Mouse (Mus musculus): Measurements from ENCODE around the gene Tmem39b. TPM values are rescaled to one million over a fixed set of nuclear protein-coding genes. Genes with fewer than 3 reads are reported as not detected.

Gene Tmem39b
- polyA plus RNA-seq, 1 experiment from 2014 or later: 14.7 TPM

GRCm38 (mm10) chr4:129633852-129634251 is 62.8 kb downstream of the Tmem39b start:
- no peaks in the 10 kb centered on the region for H3K27me3 ChIP-seq (replicated peaks; ENCODE audit: low read depth, poor library complexity, severe bottlenecking)
- 94% methylated on average over 6 of the region's 6 CpGs for WGBS
- peaks cover 99% of the 10 kb centered on the region for H3K36me3 ChIP-seq (replicated peaks)
- no peaks in the 10 kb centered on the region for H3K9me3 ChIP-seq
- DNase-seq (ENCODE audit: low spot score): no peak
- H3K27ac ChIP-seq (replicated peaks): no peak overlapping the region
- no peak overlapping the region for H3K4me3 ChIP-seq
- H3K4me1 ChIP-seq: peaks cover 7% of the 10 kb centered on the region

GRCm38 (mm10) chr4:129631867-129632266 is 64.8 kb downstream of the Tmem39b start:
- Histone ChIP-seq H3K27ac (replicated peaks) (no peak overlapping the region), H3K27me3 (replicated peaks; ENCODE audit: low read depth, poor library complexity, severe bottlenecking) (no peaks in the 10 kb centered on the region), H3K4me3 (no peak overlapping the region), H3K9me3 (no peaks in the 10 kb centered on the region), H3K36me3 (replicated peaks) (peaks cover 100% of the 10 kb centered on the region), H3K4me1 (no peaks in the 10 kb centered on the region)
- DNase-seq (ENCODE audit: low spot score): no peak
- WGBS: 94% methylated on average over 12 of the region's 12 CpGs

- Histone ChIP-seq H3K9me3 (no peaks in the 10 kb centered on the region), H3K4me1 (no peaks in the 10 kb centered on the region; the same call in 1 of the 2 replicates), H3K27ac (replicated peaks) (no peak overlapping the region), H3K27me3 (replicated peaks; ENCODE audit: low read depth, poor library complexity, severe bottlenecking) (no peaks in the 10 kb centered on the region), H3K36me3 (replicated peaks) (peaks cover 100% of the 10 kb centered on the region), H3K4me3 (no peak overlapping the region)
- no peak for DNase-seq (ENCODE audit: low spot score)
- 91% methylated on average over 4 of the region's 4 CpGs for WGBS
Measured at GRCm38 (mm10) chr4:129630944-129631343, 65.7 kb downstream of the Tmem39b start.

Small RNA genes lying within 50 kb of the gene (microRNA-seq; reads per million reads assigned to microRNA genes)
- not detected for gene Mir7016

Other genes starting within 250 kb of the Tmem39b start
- 19.7 and 21.5 TPM in 2 replicates for gene Bsdc1, start 235.3 kb downstream of the Tmem39b start, polyA plus RNA-seq (2016; fragmentation: Nextera tagmentation; extraction: Ambion mirVana)
- not detected in 2 replicates for gene Tssk3, start 205.8 kb downstream of the Tmem39b start, polyA plus RNA-seq (2016; fragmentation: Nextera tagmentation; extraction: Ambion mirVana)
- not detected in 2 replicates for gene Fam229a, start 205.6 kb downstream of the Tmem39b start, polyA plus RNA-seq (2016; fragmentation: Nextera tagmentation; extraction: Ambion mirVana)
- gene Marcksl1, start 183.3 kb downstream of the Tmem39b start, polyA plus RNA-seq (2016; fragmentation: Nextera tagmentation; extraction: Ambion mirVana): 1,428 and 1,442 TPM in 2 replicates
- gene Hdac1, start 154.1 kb downstream of the Tmem39b start, polyA plus RNA-seq (2016; fragmentation: Nextera tagmentation; extraction: Ambion mirVana): 302 and 304 TPM in 2 replicates
- 9.3 and 12.6 TPM in 2 replicates for gene Lck, start 123.2 kb downstream of the Tmem39b start, polyA plus RNA-seq (2016; fragmentation: Nextera tagmentation; extraction: Ambion mirVana)
- gene Fam167b, start 118.3 kb downstream of the Tmem39b start, polyA plus RNA-seq (2016; fragmentation: Nextera tagmentation; extraction: Ambion mirVana): 1.9 and 2.0 TPM in 2 replicates
- gene Eif3i, start 96.2 kb downstream of the Tmem39b start, polyA plus RNA-seq (2016; fragmentation: Nextera tagmentation; extraction: Ambion mirVana): 290 and 302 TPM in 2 replicates
- gene Tmem234, start 96.2 kb downstream of the Tmem39b start, polyA plus RNA-seq (2016; fragmentation: Nextera tagmentation; extraction: Ambion mirVana): 222 and 226 TPM in 2 replicates
- 1.0 and 1.4 TPM in 2 replicates for gene Dcdc2b, start 82.6 kb downstream of the Tmem39b start, polyA plus RNA-seq (2016; fragmentation: Nextera tagmentation; extraction: Ambion mirVana)
- gene Iqcc, start 77.7 kb downstream of the Tmem39b start, polyA plus RNA-seq (2016; fragmentation: Nextera tagmentation; extraction: Ambion mirVana): 27.7 and 28.5 TPM in 2 replicates
- 38.6 and 44.1 TPM in 2 replicates for gene Ccdc28b, start 72.9 kb downstream of the Tmem39b start, polyA plus RNA-seq (2016; fragmentation: Nextera tagmentation; extraction: Ambion mirVana)
- 115 and 117 TPM in 2 replicates for gene Txlna, start 55.8 kb downstream of the Tmem39b start, polyA plus RNA-seq (2016; fragmentation: Nextera tagmentation; extraction: Ambion mirVana)
- 14.0 and 15.1 TPM in 2 replicates for gene Kpna6, start 24.1 kb downstream of the Tmem39b start, polyA plus RNA-seq (2016; fragmentation: Nextera tagmentation; extraction: Ambion mirVana)
- gene Khdrbs1, start 45.5 kb upstream of the Tmem39b start, polyA plus RNA-seq (2016; fragmentation: Nextera tagmentation; extraction: Ambion mirVana): 156 and 166 TPM in 2 replicates
- 284 and 296 TPM in 2 replicates for gene Ptp4a2, start 114.4 kb upstream of the Tmem39b start, polyA plus RNA-seq (2016; fragmentation: Nextera tagmentation; extraction: Ambion mirVana)
- not detected in 2 replicates for gene Spocd1, start 232.4 kb upstream of the Tmem39b start, polyA plus RNA-seq (2016; fragmentation: Nextera tagmentation; extraction: Ambion mirVana)

Measured in embryonic facial prominence, embryonic 10.5 days (tissue).